Mouse (Mus musculus) heart, embryonic 13.5 days (tissue): ENCODE measurements around the gene Krtap4-13. TPM values are rescaled to one million over a fixed set of nuclear protein-coding genes. Genes with fewer than 3 reads are reported as not detected.
"Not testable (repeated sequence)": the region's sequence is repeated elsewhere in the genome, so short reads cannot be mapped to it uniquely, and the experiment has no call there.

Source experiments
- ATAC-seq: fragments of 200-750 bp; cut with Nextera tagmentation; 2 replicates; pipeline ENCODE4 v1.8.0; 2017; ENCODE audit warnings: moderate TSS enrichment; ENCODE audit not compliant: insufficient number of reproducible peaks, low FRiP score, low TSS enrichment; ENCODE audit errors: extremely low read depth
- H3K27ac ChIP-seq: fragments of 300-500 bp; sonication (generic); replicated peaks from 2 replicates; pipeline ENCODE4 v1.5.1; 2015; ENCODE audit warnings: moderate library complexity, mild to moderate bottlenecking, inconsistent platforms
- H3K27me3 ChIP-seq: fragments of 300-500 bp; sonication (generic); replicated peaks from 2 replicates; pipeline ENCODE4 v1.6.1; 2015; ENCODE audit warnings: mild to moderate bottlenecking, inconsistent platforms
- H3K36me3 ChIP-seq: fragments of 300-500 bp; sonication (generic); 2 replicates; pipeline ENCODE4 v1.6.1; 2015; ENCODE audit warnings: mild to moderate bottlenecking, inconsistent platforms
- H3K4me1 ChIP-seq: fragments of 300-500 bp; sonication (generic); 2 replicates; pipeline ENCODE4 v1.6.1; 2015; ENCODE audit warnings: inconsistent platforms
- H3K4me2 ChIP-seq: fragments of 300-500 bp; sonication (generic); 2 replicates; pipeline ENCODE4 v1.6.1; 2015; ENCODE audit warnings: inconsistent platforms, mild to moderate bottlenecking, moderate library complexity
- H3K4me3 ChIP-seq: fragments of 300-500 bp; sonication (generic); 2 replicates; pipeline ENCODE4 v1.5.1; 2015; ENCODE audit warnings: moderate library complexity, mild to moderate bottlenecking, inconsistent platforms
- H3K9ac ChIP-seq: fragments of 300-500 bp; sonication (generic); 2 replicates; pipeline ENCODE4 v1.6.1; 2015; ENCODE audit warnings: inconsistent platforms, mild to moderate bottlenecking, moderate library complexity
- H3K9me3 ChIP-seq: fragments of 300-500 bp; sonication (generic); 2 replicates; pipeline ENCODE4 v1.6.1; 2016; ENCODE audit warnings: inconsistent platforms
- WGBS: fragments of 180-500 bp; shearing (Covaris S2); methylation state at CpG from one replicate; pipeline ENCODE4 v1.1.7; 2015; ENCODE audit warnings: mixed read lengths; 5-methylcytosine and 5-hydroxymethylcytosine counted together
- polyA plus RNA-seq: library from polyadenylated mRNA; unstranded; fragments of >200 nt; fragmentation: Nextera tagmentation; extraction: Ambion mirVana; gene quantifications from 2 replicates; pipeline ENCODE4 v1.2.1, GENCODE M21; 2015

Krtap4-13 gene
- polyA plus RNA-seq, 1 experiment from 2014 or later: not detected

DNA sequence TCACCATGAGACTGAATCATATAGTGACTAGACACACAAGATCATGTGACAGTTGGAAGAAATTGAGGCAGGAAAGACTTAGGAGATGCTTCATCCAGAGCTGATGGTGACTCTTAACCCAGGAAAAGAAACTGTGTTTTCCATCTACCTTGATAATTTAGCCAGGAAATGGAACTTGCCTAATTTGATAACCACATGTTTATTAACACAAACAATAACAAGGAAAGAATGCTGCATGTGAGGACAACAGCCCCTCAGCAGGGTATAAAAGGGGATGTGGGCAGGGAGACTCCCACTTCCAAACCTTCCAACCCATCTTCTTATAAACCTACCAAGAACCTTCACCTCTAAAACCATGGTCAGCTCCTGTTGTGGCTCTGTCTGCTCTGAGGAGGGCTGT lies 24.8 kb downstream of the Krtap4-13 start, which contains the start of gene Krtap4-9:
Gene Krtap4-9, plus strand, starts transcription at position 301 of the 400 bp plus-strand sequence.
- H3K27ac ChIP-seq, H3K4me1 ChIP-seq, H3K36me3 ChIP-seq, H3K9ac ChIP-seq, H3K4me2 ChIP-seq, H3K27me3 ChIP-seq, ATAC-seq, H3K9me3 ChIP-seq, H3K4me3 ChIP-seq: not testable (repeated sequence)

DNA sequence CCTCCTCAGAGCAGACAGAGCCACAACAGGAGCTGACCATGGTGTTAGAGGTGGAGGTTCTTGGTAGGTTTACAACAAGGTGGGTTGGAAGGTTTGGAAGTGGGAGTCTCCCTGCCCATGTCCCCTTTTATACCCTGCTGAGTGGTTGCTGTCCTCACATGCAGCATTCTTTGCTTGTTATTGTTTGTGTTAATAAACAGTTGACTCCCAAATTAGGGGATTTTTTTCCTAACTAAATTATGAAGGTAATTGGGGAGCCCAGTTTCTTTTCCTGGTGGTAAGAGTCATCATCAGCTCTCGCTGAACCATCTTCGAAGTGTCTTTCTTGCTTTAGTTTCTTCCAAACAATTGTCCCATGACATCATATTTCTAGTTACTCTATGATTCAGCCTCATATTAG lies 29.1 kb downstream of the Krtap4-13 start, which contains the start of gene Krtap4-8:
Gene Krtap4-8, minus strand, starts transcription at position 101 of the 400 bp plus-strand sequence.
- no peaks in the 10 kb centered on the region for H3K9me3 ChIP-seq
- no peak within 1 kb of the TSS for H3K9ac ChIP-seq
- no peak for ATAC-seq
- H3K4me1 ChIP-seq: peaks cover 4% of the 10 kb centered on the region; the same call in 1 of the 2 replicates
- H3K36me3 ChIP-seq: no peaks in the 10 kb centered on the region
- no peak within 1 kb of the TSS for H3K4me2 ChIP-seq
- no peaks in the 10 kb centered on the region for H3K27me3 ChIP-seq
- H3K27ac ChIP-seq: no peak within 1 kb of the TSS
- H3K4me3 ChIP-seq: no peak within 1 kb of the TSS
- WGBS: 90% methylated on average over 2 of the region's 2 CpGs

- Histone ChIP-seq H3K27me3 (no peaks in the 10 kb centered on the region), H3K36me3 (no peaks in the 10 kb centered on the region), H3K4me2 (no peak overlapping the region), H3K9me3 (no peaks in the 10 kb centered on the region), H3K4me3 (no peak overlapping the region), H3K4me1 (peaks cover 4% of the 10 kb centered on the region; the same call in 1 of the 2 replicates), H3K27ac (no peak overlapping the region), H3K9ac (no peak overlapping the region)
- 66% methylated on average over 7 of the region's 7 CpGs for WGBS
- no peak for ATAC-seq
These were observed 31.3 kb downstream of the Krtap4-13 start for GRCm38 (mm10) chr11:99778401-99778800.

DNA sequence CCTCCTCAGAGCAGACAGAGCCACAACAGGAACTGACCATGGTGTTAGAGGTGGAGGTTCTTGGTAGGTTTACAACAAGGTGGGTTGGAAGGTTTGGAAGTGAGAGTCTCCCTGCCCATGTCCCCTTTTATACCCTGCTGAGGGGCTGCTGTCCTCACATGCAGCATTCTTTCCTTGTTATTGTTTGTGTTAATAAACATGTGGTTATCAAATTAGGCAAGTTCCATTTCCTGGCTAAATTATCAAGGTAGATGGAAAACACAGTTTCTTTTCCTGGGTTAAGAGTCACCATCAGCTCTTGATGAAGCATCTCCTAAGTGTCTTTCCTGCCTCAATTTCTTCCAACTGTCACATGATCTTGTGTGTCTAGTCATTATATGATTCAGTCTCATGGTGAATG lies 36.9 kb downstream of the Krtap4-13 start, which contains the start of gene Gm11595:
Gene Gm11595, minus strand, starts transcription at position 101 of the 400 bp plus-strand sequence.
- H3K36me3 ChIP-seq, H3K4me2 ChIP-seq, H3K27me3 ChIP-seq, H3K4me1 ChIP-seq, H3K9me3 ChIP-seq, H3K4me3 ChIP-seq, H3K27ac ChIP-seq, ATAC-seq, H3K9ac ChIP-seq: not testable (repeated sequence)

DNA sequence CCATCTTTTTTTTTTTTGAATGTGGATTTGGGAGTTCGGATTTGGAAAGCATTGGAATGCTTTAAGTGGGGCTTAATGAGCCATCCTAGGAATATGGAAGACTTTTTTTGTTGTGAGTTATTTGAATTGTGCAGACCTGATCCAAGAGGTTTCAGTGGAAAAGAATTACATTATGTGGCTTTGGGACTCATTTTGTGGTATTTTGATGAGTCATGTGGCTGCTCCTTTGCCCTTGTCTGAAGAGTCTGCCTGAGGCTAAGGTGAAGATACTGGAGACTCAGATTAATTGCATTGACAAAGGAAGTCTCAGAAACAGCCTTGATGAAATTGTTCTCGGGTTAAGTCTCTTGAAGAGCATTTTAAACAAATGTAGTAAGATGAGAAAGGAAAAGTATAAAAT lies 41.3 kb downstream of the Krtap4-13 start:
- Histone ChIP-seq H3K4me1 (no peaks in the 10 kb centered on the region), H3K9ac (no peak overlapping the region), H3K27me3 (no peaks in the 10 kb centered on the region), H3K4me2 (no peak overlapping the region), H3K36me3 (no peaks in the 10 kb centered on the region), H3K27ac (no peak overlapping the region), H3K4me3 (no peak overlapping the region), H3K9me3 (no peaks in the 10 kb centered on the region)
- WGBS: 62% methylated on average over 2 of the region's 2 CpGs
- ATAC-seq: no peak

Other genes with a start within 250 kb of the Krtap4-13 start
- not detected in 2 replicates for gene Krtap3-1, start 243.3 kb downstream of the Krtap4-13 start, polyA plus RNA-seq
- gene Krtap1-5, start 228.9 kb downstream of the Krtap4-13 start, polyA plus RNA-seq: not detected in 2 replicates
- gene Krtap1-4, start 226.2 kb downstream of the Krtap4-13 start, polyA plus RNA-seq: not detected in 2 replicates
- not detected in 2 replicates for gene Krtap1-3, start 218.6 kb downstream of the Krtap4-13 start, polyA plus RNA-seq
- gene Krtap9-3, start 211.8 kb downstream of the Krtap4-13 start, polyA plus RNA-seq: not detected in 2 replicates
- gene Gm11938, start 206.6 kb downstream of the Krtap4-13 start, polyA plus RNA-seq: not detected in 2 replicates
- gene Gm11937, start 199.7 kb downstream of the Krtap4-13 start, polyA plus RNA-seq: not detected in 2 replicates
- not detected in 2 replicates for gene Krtap2-4, start 195.0 kb downstream of the Krtap4-13 start, polyA plus RNA-seq
- gene Gm11562, start 189.5 kb downstream of the Krtap4-13 start, polyA plus RNA-seq: not detected in 2 replicates
- gene Krtap4-1, start 181.7 kb downstream of the Krtap4-13 start, polyA plus RNA-seq: not detected in 2 replicates
- not detected in 2 replicates for gene Krtap4-2, start 174.8 kb downstream of the Krtap4-13 start, polyA plus RNA-seq
- not detected in 2 replicates for gene Krtap4-7, start 165.8 kb downstream of the Krtap4-13 start, polyA plus RNA-seq
- not detected in 2 replicates for gene Gm11555, start 159.7 kb downstream of the Krtap4-13 start, polyA plus RNA-seq
- not detected in 2 replicates for gene Gm11563, start 150.9 kb downstream of the Krtap4-13 start, polyA plus RNA-seq
- gene Krtap4-6, start 143.9 kb downstream of the Krtap4-13 start, polyA plus RNA-seq: not detected in 2 replicates
- not detected in 2 replicates for gene Gm14190, start 119.2 kb downstream of the Krtap4-13 start, polyA plus RNA-seq
- gene Gm14180, start 75.6 kb downstream of the Krtap4-13 start, polyA plus RNA-seq: not detected in 2 replicates
- not detected in 2 replicates for gene Gm11595, start 37.0 kb downstream of the Krtap4-13 start, polyA plus RNA-seq
- gene Krtap4-8, start 29.2 kb downstream of the Krtap4-13 start, polyA plus RNA-seq: not detected in 2 replicates
- not detected in 2 replicates for gene Krtap4-9, start 24.7 kb downstream of the Krtap4-13 start, polyA plus RNA-seq
- gene Gm11596, start 16.4 kb downstream of the Krtap4-13 start, polyA plus RNA-seq: not detected in 2 replicates
- not detected in 2 replicates for gene Gm11569, start 11.0 kb downstream of the Krtap4-13 start, polyA plus RNA-seq
- gene Gm11554, start 5.4 kb downstream of the Krtap4-13 start, polyA plus RNA-seq: not detected in 2 replicates
- not detected in 2 replicates for gene Gm11564, start 5.8 kb upstream of the Krtap4-13 start, polyA plus RNA-seq
- not detected in 2 replicates for gene 2300003K06Rik, start 28.2 kb upstream of the Krtap4-13 start, polyA plus RNA-seq
- not detected in 2 replicates for gene Krtap4-16, start 41.7 kb upstream of the Krtap4-13 start, polyA plus RNA-seq
- not detected in 2 replicates for gene Gm11568, start 48.0 kb upstream of the Krtap4-13 start, polyA plus RNA-seq
- gene Gm11559, start 54.6 kb upstream of the Krtap4-13 start, polyA plus RNA-seq: not detected in 2 replicates
- gene Krtap9-1, start 63.5 kb upstream of the Krtap4-13 start, polyA plus RNA-seq: not detected in 2 replicates
- gene Gm11567, start 69.3 kb upstream of the Krtap4-13 start, polyA plus RNA-seq: not detected in 2 replicates
- not detected in 2 replicates for gene Krtap31-1, start 98.0 kb upstream of the Krtap4-13 start, polyA plus RNA-seq
- gene Gm11565, start 104.9 kb upstream of the Krtap4-13 start, polyA plus RNA-seq: not detected in 2 replicates
- not detected in 2 replicates for gene Krtap31-2, start 126.4 kb upstream of the Krtap4-13 start, polyA plus RNA-seq
- not detected in 2 replicates for gene Krtap9-5, start 138.6 kb upstream of the Krtap4-13 start, polyA plus RNA-seq
- not detected in 2 replicates for gene Krtap29-1, start 169.2 kb upstream of the Krtap4-13 start, polyA plus RNA-seq
- not detected in 2 replicates for gene Krtap16-1, start 176.7 kb upstream of the Krtap4-13 start, polyA plus RNA-seq
- not detected in 2 replicates for gene Krtap17-1, start 184.1 kb upstream of the Krtap4-13 start, polyA plus RNA-seq
- gene Krt33a, start 206.3 kb upstream of the Krtap4-13 start, polyA plus RNA-seq: not detected in 2 replicates
- not detected in 2 replicates for gene Krt33b, start 220.0 kb upstream of the Krtap4-13 start, polyA plus RNA-seq
- gene Krt34, start 231.7 kb upstream of the Krtap4-13 start, polyA plus RNA-seq: not detected in 2 replicates
- gene Krt31, start 240.7 kb upstream of the Krtap4-13 start, polyA plus RNA-seq: not detected in 2 replicates